In genomic region chr11:106625577-106625976, GRCm38 (mm10) we compare ENCODE assay signal across 16 mouse cellular contexts.
"Had no signal": no experiment of that assay in that cellular context is flagged by ENCODE, and none has a peak within 500 bp of the region (broad histone marks: within the 10 kb centered on the region; RNA-seq: fewer than 3 reads in every experiment).

No protein-coding gene starts in this region.

- H3K9me3 ChIP-seq: intestine, embryonic 15.5 days; limb, embryonic 10.5 days; midbrain, embryonic 10.5 days; midbrain, embryonic 15.5 days; neural tube, embryonic 13.5 days had no signal

- ATAC-seq: intestine, embryonic 15.5 days; midbrain, embryonic 15.5 days had no signal

- DNase-seq: kidney, adult 9 months; kidney, postnatal 10 days; lung, adult 18-20 months; lung, postnatal 10 days; lung, postnatal 4 days; retina, postnatal 1 day; right cerebral cortex, postnatal 4 days; spleen, adult 18-20 months; thymus, adult 2 months; thymus, postnatal 25 days had no signal

- H3K4me2 ChIP-seq: intestine, embryonic 15.5 days; midbrain, embryonic 15.5 days; neural tube, embryonic 13.5 days had no signal

- H3K27ac ChIP-seq: intestine, embryonic 15.5 days; left cerebral cortex, adult 2 months; limb, embryonic 10.5 days; midbrain, embryonic 10.5 days; midbrain, embryonic 15.5 days; neural tube, embryonic 13.5 days had no signal

- H3K4me1 ChIP-seq: intestine, embryonic 15.5 days; midbrain, embryonic 15.5 days; neural tube, embryonic 13.5 days had no signal

- H3K9ac ChIP-seq: intestine, embryonic 15.5 days; midbrain, embryonic 15.5 days; neural tube, embryonic 13.5 days had no signal

- H3K36me3 ChIP-seq: intestine, embryonic 15.5 days; limb, embryonic 10.5 days; midbrain, embryonic 10.5 days; midbrain, embryonic 15.5 days; neural tube, embryonic 13.5 days had no signal

- H3K27me3 ChIP-seq: intestine, embryonic 15.5 days; midbrain, embryonic 15.5 days; neural tube, embryonic 13.5 days had no signal

- H3K4me3 ChIP-seq: intestine, embryonic 15.5 days; left cerebral cortex, adult 2 months; limb, embryonic 10.5 days; midbrain, embryonic 10.5 days; midbrain, embryonic 15.5 days; neural tube, embryonic 13.5 days had no signal
